Mouse (Mus musculus) forebrain, embryonic 15.5 days (tissue): ENCODE results near the gene Cdkal1. TPM values are rescaled to one million over a fixed set of nuclear protein-coding genes. Genes with fewer than 3 reads are reported as not detected.

Experiments
- ATAC-seq: fragments of 200-750 bp; cut with Nextera tagmentation; replicated peaks from 2 replicates; pipeline ENCODE4 v1.8.0; 2017; ENCODE audit warnings: mild to moderate bottlenecking, moderate TSS enrichment, moderate library complexity
- H3K27ac ChIP-seq: fragments of 300-500 bp; sonication (generic); replicated peaks from 2 replicates; pipeline ENCODE4 v1.5.1; 2015; ENCODE audit warnings: mild to moderate bottlenecking, inconsistent platforms
- H3K27me3 ChIP-seq: fragments of 300-500 bp; sonication (generic); 2 replicates; pipeline ENCODE4 v1.6.1; 2015; ENCODE audit warnings: inconsistent platforms
- H3K36me3 ChIP-seq: fragments of 300-500 bp; sonication (generic); 2 replicates; pipeline ENCODE4 v1.6.1; 2015; ENCODE audit warnings: mild to moderate bottlenecking, inconsistent platforms
- H3K4me1 ChIP-seq: fragments of 300-500 bp; sonication (generic); 2 replicates; pipeline ENCODE4 v1.6.1; 2015; ENCODE audit warnings: inconsistent platforms
- H3K4me2 ChIP-seq: fragments of 300-500 bp; sonication (generic); replicated peaks from 2 replicates; pipeline ENCODE4 v1.6.1; 2015; ENCODE audit warnings: mild to moderate bottlenecking, inconsistent platforms
- H3K4me3 ChIP-seq: fragments of 300-500 bp; sonication (generic); 2 replicates; pipeline ENCODE4 v1.5.1; 2015; ENCODE audit warnings: mild to moderate bottlenecking, inconsistent platforms
- H3K9ac ChIP-seq: fragments of 300-500 bp; sonication (generic); replicated peaks from 2 replicates; pipeline ENCODE4 v1.6.1; 2015; ENCODE audit warnings: mild to moderate bottlenecking, inconsistent platforms
- H3K9me3 ChIP-seq: fragments of 300-500 bp; sonication (generic); 2 replicates; pipeline ENCODE4 v1.6.1; 2016; ENCODE audit warnings: inconsistent platforms
- WGBS: fragments of 180-500 bp; shearing (Covaris S2); methylation state at CpG from one replicate; pipeline ENCODE4 v1.1.7; 2015; ENCODE audit warnings: mixed read lengths; 5-methylcytosine and 5-hydroxymethylcytosine counted together
- polyA plus RNA-seq: library from polyadenylated mRNA; unstranded; fragments of >200 nt; fragmentation: Nextera tagmentation; extraction: Ambion mirVana; gene quantifications from 2 replicates; pipeline ENCODE4 v1.2.1, GENCODE M21; 2015

Gene Cdkal1
- polyA plus RNA-seq, 1 experiment from 2014 or later: 28.0 TPM

GRCm38 (mm10) chr13:29348331-29348730, 507.1 kb downstream of the Cdkal1 start:
- WGBS: 90% methylated on average over 3 of the region's 3 CpGs
- no peak for ATAC-seq
- Histone ChIP-seq H3K4me2 (no peak overlapping the region), H3K4me3 (no peak overlapping the region), H3K27me3 (no peaks in the 10 kb centered on the region), H3K9ac (no peak overlapping the region), H3K27ac (peak overlapping the region; percentile 73; the same call in 1 of the 2 replicates), H3K4me1 (peaks cover 21% of the 10 kb centered on the region), H3K36me3 (peaks cover 5% of the 10 kb centered on the region; the same call in 1 of the 2 replicates), H3K9me3 (no peaks in the 10 kb centered on the region)

GRCm38 (mm10) chr13:29332640-29333412, 522.6 kb downstream of the Cdkal1 start:
- Histone ChIP-seq H3K4me3 (no peak overlapping the region), H3K4me2 (no peak overlapping the region), H3K27me3 (no peaks in the 10 kb centered on the region), H3K9me3 (no peaks in the 10 kb centered on the region), H3K9ac (no peak overlapping the region), H3K36me3 (no peaks in the 10 kb centered on the region), H3K27ac (peak overlapping the region; percentile 71), H3K4me1 (no peaks in the 10 kb centered on the region)
- peak; percentile 82 for ATAC-seq
- 53% methylated on average over 6 of the region's 6 CpGs for WGBS

GRCm38 (mm10) chr13:29325946-29326345, 529.5 kb downstream of the Cdkal1 start:
- Histone ChIP-seq H3K36me3 (peaks cover 4% of the 10 kb centered on the region; the same call in 1 of the 2 replicates), H3K4me2 (no peak overlapping the region), H3K9me3 (no peaks in the 10 kb centered on the region), H3K27me3 (no peaks in the 10 kb centered on the region), H3K27ac (no peak overlapping the region), H3K4me3 (no peak overlapping the region), H3K9ac (no peak overlapping the region), H3K4me1 (no peaks in the 10 kb centered on the region)
- no peak for ATAC-seq
- WGBS: 80% methylated on average over 4 of the region's 4 CpGs

GRCm38 (mm10) chr13:29320421-29320820, 535.1 kb downstream of the Cdkal1 start:
- Histone ChIP-seq H3K4me2 (no peak overlapping the region), H3K4me1 (no peaks in the 10 kb centered on the region), H3K9ac (no peak overlapping the region), H3K27me3 (no peaks in the 10 kb centered on the region), H3K4me3 (no peak overlapping the region), H3K9me3 (no peaks in the 10 kb centered on the region), H3K27ac (no peak overlapping the region), H3K36me3 (peaks cover 4% of the 10 kb centered on the region; the same call in 1 of the 2 replicates)
- WGBS: 53% methylated on average over 2 of the region's 2 CpGs
- ATAC-seq: no peak

- H3K36me3 ChIP-seq: no peaks in the 10 kb centered on the region
- no peaks in the 10 kb centered on the region for H3K9me3 ChIP-seq
- WGBS: 86% methylated on average over 1 of the region's 1 CpGs
- no peak overlapping the region for H3K4me3 ChIP-seq
- H3K4me1 ChIP-seq: no peaks in the 10 kb centered on the region
- H3K27me3 ChIP-seq: no peaks in the 10 kb centered on the region
- H3K27ac ChIP-seq: no peak overlapping the region
- H3K9ac ChIP-seq: no peak overlapping the region
- no peak for ATAC-seq
- H3K4me2 ChIP-seq: no peak overlapping the region
Observed at GRCm38 (mm10) chr13:29317703-29318102, 537.8 kb downstream of the Cdkal1 start.

- Histone ChIP-seq H3K4me1 (no peaks in the 10 kb centered on the region), H3K4me2 (no peak overlapping the region), H3K4me3 (no peak overlapping the region), H3K27me3 (no peaks in the 10 kb centered on the region), H3K9ac (no peak overlapping the region), H3K9me3 (no peaks in the 10 kb centered on the region), H3K36me3 (no peaks in the 10 kb centered on the region), H3K27ac (no peak overlapping the region)
- WGBS: 92% methylated on average over 5 of the region's 5 CpGs
- no peak for ATAC-seq
Observed at GRCm38 (mm10) chr13:29316271-29316670, 539.2 kb downstream of the Cdkal1 start.

GRCm38 (mm10) chr13:29312026-29312425, 543.4 kb downstream of the Cdkal1 start:
- Histone ChIP-seq H3K4me3 (no peak overlapping the region), H3K27me3 (no peaks in the 10 kb centered on the region), H3K27ac (no peak overlapping the region), H3K36me3 (no peaks in the 10 kb centered on the region), H3K4me1 (no peaks in the 10 kb centered on the region), H3K9me3 (no peaks in the 10 kb centered on the region), H3K4me2 (no peak overlapping the region), H3K9ac (no peak overlapping the region)
- 19% methylated on average over 2 of the region's 2 CpGs for WGBS
- ATAC-seq: no peak

- Histone ChIP-seq H3K36me3 (no peaks in the 10 kb centered on the region), H3K4me2 (no peak overlapping the region), H3K9me3 (no peaks in the 10 kb centered on the region), H3K9ac (no peak overlapping the region), H3K27me3 (no peaks in the 10 kb centered on the region), H3K4me1 (no peaks in the 10 kb centered on the region), H3K27ac (no peak overlapping the region), H3K4me3 (no peak overlapping the region)
- 31% methylated on average over 6 of the region's 6 CpGs for WGBS
- ATAC-seq: no peak
Observed at GRCm38 (mm10) chr13:29307420-29307819, 548.1 kb downstream of the Cdkal1 start.

- no peak overlapping the region for H3K27ac ChIP-seq
- no peak overlapping the region for H3K4me3 ChIP-seq
- H3K4me2 ChIP-seq: no peak overlapping the region
- no peaks in the 10 kb centered on the region for H3K27me3 ChIP-seq
- no peaks in the 10 kb centered on the region for H3K9me3 ChIP-seq
- H3K9ac ChIP-seq: no peak overlapping the region
- WGBS: 89% methylated on average over 9 of the region's 9 CpGs
- no peaks in the 10 kb centered on the region for H3K36me3 ChIP-seq
- H3K4me1 ChIP-seq: no peaks in the 10 kb centered on the region
- no peak for ATAC-seq
Observed at GRCm38 (mm10) chr13:29292608-29293240, 562.8 kb downstream of the Cdkal1 start.

- Histone ChIP-seq H3K9me3 (no peaks in the 10 kb centered on the region), H3K36me3 (no peaks in the 10 kb centered on the region), H3K27ac (no peak overlapping the region), H3K27me3 (no peaks in the 10 kb centered on the region), H3K4me1 (no peaks in the 10 kb centered on the region), H3K4me2 (no peak overlapping the region), H3K9ac (no peak overlapping the region), H3K4me3 (no peak overlapping the region)
- 83% methylated on average over 4 of the region's 4 CpGs for whole genome bisulfite sequencing
- ATAC-seq: no peak
Observed at GRCm38 (mm10) chr13:29290569-29290968, 564.9 kb downstream of the Cdkal1 start.

- no peak overlapping the region for H3K4me3 ChIP-seq
- WGBS: 86% methylated on average over 3 of the region's 3 CpGs
- no peak overlapping the region for H3K9ac ChIP-seq
- no peaks in the 10 kb centered on the region for H3K36me3 ChIP-seq
- H3K27me3 ChIP-seq: no peaks in the 10 kb centered on the region
- no peak for ATAC-seq
- no peaks in the 10 kb centered on the region for H3K4me1 ChIP-seq
- no peak overlapping the region for H3K4me2 ChIP-seq
- no peaks in the 10 kb centered on the region for H3K9me3 ChIP-seq
- H3K27ac ChIP-seq: no peak overlapping the region
Observed at GRCm38 (mm10) chr13:29285058-29285457, 570.4 kb downstream of the Cdkal1 start.

GRCm38 (mm10) chr13:29281556-29281955, 573.9 kb downstream of the Cdkal1 start:
- ATAC-seq: no peak
- no peak overlapping the region for H3K27ac ChIP-seq
- H3K36me3 ChIP-seq: no peaks in the 10 kb centered on the region
- H3K4me2 ChIP-seq: no peak overlapping the region
- H3K4me3 ChIP-seq: no peak overlapping the region
- H3K27me3 ChIP-seq: no peaks in the 10 kb centered on the region
- H3K9me3 ChIP-seq: no peaks in the 10 kb centered on the region
- H3K4me1 ChIP-seq: no peaks in the 10 kb centered on the region
- WGBS: 83% methylated on average over 6 of the region's 6 CpGs
- H3K9ac ChIP-seq: no peak overlapping the region
